ENCODE assay signal across 11 mouse cellular contexts in genomic region chr7:68318006-68318788, GRCm38 (mm10). TPM values are rescaled to one million over a fixed set of nuclear protein-coding genes. Genes with fewer than 3 reads are reported as not detected.
DNase-seq lines count a peak whose midpoint lies in the region; ATAC-seq and TF ChIP-seq lines count a peak whose summit lies in the region.
"Had no signal": no experiment of that assay in that cellular context is flagged by ENCODE, and none has a peak within 500 bp of the region (broad histone marks: within the 10 kb centered on the region; RNA-seq: fewer than 3 reads in every experiment).

No protein-coding gene starts in this region.

- no peak for DNase-seq in hindbrain, embryonic 11.5 days (ENCODE audit: low spot score)
- peak; percentile 62 for DNase-seq in Muller cell, postnatal 12 days (ENCODE audit: inconsistent ontology term)
- DNase-seq in forebrain, postnatal 0 days: peak; percentile 57
- no peak for DNase-seq in testis, postnatal 14 days (ENCODE audit: low spot score)
- DNase-seq in liver, postnatal 0 days: no peak
- DNase-seq in spleen, adult 18-20 months: no peak
- DNase-seq: lung, adult 2 months had no signal

- no peaks in the 10 kb centered on the region for H3K9me3 ChIP-seq in hindbrain, embryonic 15.5 days
- H3K9me3 ChIP-seq in hindbrain, embryonic 11.5 days (ENCODE audit: control insufficient read depth, low read length): no peaks in the 10 kb centered on the region
- no peaks in the 10 kb centered on the region for H3K9me3 ChIP-seq in forebrain, postnatal 0 days (ENCODE audit: low read length)
- no peaks in the 10 kb centered on the region for H3K9me3 ChIP-seq in liver, postnatal 0 days (ENCODE audit: low read length)
- H3K9me3 ChIP-seq: embryonic facial prominence, embryonic 12.5 days had no signal

- no peak overlapping the region for H3K4me3 ChIP-seq in hindbrain, embryonic 15.5 days
- no peak overlapping the region for H3K4me3 ChIP-seq in hindbrain, embryonic 11.5 days (ENCODE audit: low read depth, low read length)
- H3K4me3 ChIP-seq in forebrain, postnatal 0 days (ENCODE audit: low read depth, low read length): no peak overlapping the region
- no peak overlapping the region for H3K4me3 ChIP-seq in liver, postnatal 0 days (ENCODE audit: low read depth, low read length)
- H3K4me3 ChIP-seq: embryonic facial prominence, embryonic 12.5 days had no signal

- H3K4me2 ChIP-seq in hindbrain, embryonic 15.5 days: no peak overlapping the region
- H3K4me2 ChIP-seq in hindbrain, embryonic 11.5 days (replicated peaks; ENCODE audit: low read depth, low read length): no peak overlapping the region
- H3K4me2 ChIP-seq in forebrain, postnatal 0 days (ENCODE audit: low read depth): peak overlapping the region; percentile 25
- H3K4me2 ChIP-seq in liver, postnatal 0 days (ENCODE audit: low read depth, low read length): no peak overlapping the region
- H3K4me2 ChIP-seq: embryonic facial prominence, embryonic 12.5 days had no signal

- 73% methylated on average over 15 of the region's 16 CpGs for WGBS in hindbrain, embryonic 15.5 days
- 87% methylated on average over 15 of the region's 16 CpGs for WGBS in hindbrain, embryonic 11.5 days
- WGBS in forebrain, postnatal 0 days: 59% methylated on average over 15 of the region's 16 CpGs
- WGBS in liver, postnatal 0 days (ENCODE audit: insufficient replicate concordance): 84% methylated on average over 16 of the region's 16 CpGs

- peak; percentile 54; the same call in 1 of the 2 replicates for ATAC-seq in hindbrain, embryonic 15.5 days (ENCODE audit: low FRiP score, low read depth)
- no peak for ATAC-seq in hindbrain, embryonic 11.5 days (ENCODE audit: low FRiP score)
- peak; percentile 80 for ATAC-seq in cerebellum, adult (ENCODE audit: insufficient number of reproducible peaks, low FRiP score, low TSS enrichment)
- peak; percentile 64 for ATAC-seq in forebrain, postnatal 0 days
- ATAC-seq in liver, postnatal 0 days: no peak

- no peaks in the 10 kb centered on the region for H3K4me1 ChIP-seq in hindbrain, embryonic 15.5 days (replicated peaks)
- no peaks in the 10 kb centered on the region for H3K4me1 ChIP-seq in hindbrain, embryonic 11.5 days (replicated peaks; ENCODE audit: control insufficient read depth, insufficient read depth, low read length)
- H3K4me1 ChIP-seq in forebrain, postnatal 0 days (ENCODE audit: insufficient read depth): no peaks in the 10 kb centered on the region; the same call in 1 of the 2 replicates
- peaks cover 12% of the 10 kb centered on the region for H3K4me1 ChIP-seq in liver, postnatal 0 days (ENCODE audit: insufficient read depth)

- TF ChIP-seq CTCF in forebrain, postnatal 0 days (IDR thresholded peaks at IDR 0.05; ENCODE audit: low read depth): no peak
- no peak for TF ChIP-seq CTCF in liver, postnatal 0 days (IDR thresholded peaks at IDR 0.05; ENCODE audit: low read depth)

- no peak overlapping the region for H3K9ac ChIP-seq in hindbrain, embryonic 15.5 days
- no peak overlapping the region for H3K9ac ChIP-seq in hindbrain, embryonic 11.5 days (ENCODE audit: low read depth, low read length)
- H3K9ac ChIP-seq in forebrain, postnatal 0 days: no peak overlapping the region
- H3K9ac ChIP-seq in liver, postnatal 0 days (replicated peaks): no peak overlapping the region
- H3K9ac ChIP-seq: embryonic facial prominence, embryonic 12.5 days had no signal

- no peak overlapping the region for H3K27ac ChIP-seq in hindbrain, embryonic 15.5 days (replicated peaks)
- H3K27ac ChIP-seq in hindbrain, embryonic 11.5 days (ENCODE audit: low read depth, low read length): no peak overlapping the region
- H3K27ac ChIP-seq in forebrain, postnatal 0 days (ENCODE audit: low read depth, low read length): no peak overlapping the region
- H3K27ac ChIP-seq in liver, postnatal 0 days (ENCODE audit: low read depth): no peak overlapping the region
- H3K27ac ChIP-seq: embryonic facial prominence, embryonic 12.5 days had no signal

- H3K36me3 ChIP-seq in hindbrain, embryonic 15.5 days: no peaks in the 10 kb centered on the region
- no peaks in the 10 kb centered on the region for H3K36me3 ChIP-seq in hindbrain, embryonic 11.5 days (ENCODE audit: control insufficient read depth, insufficient read depth, low read length)
- H3K36me3 ChIP-seq in forebrain, postnatal 0 days (ENCODE audit: insufficient read depth): no peaks in the 10 kb centered on the region
- H3K36me3 ChIP-seq in liver, postnatal 0 days (replicated peaks; ENCODE audit: insufficient read depth, low read length): no peaks in the 10 kb centered on the region
- H3K36me3 ChIP-seq: embryonic facial prominence, embryonic 12.5 days had no signal

- H3K27me3 ChIP-seq in hindbrain, embryonic 15.5 days: no peaks in the 10 kb centered on the region
- no peaks in the 10 kb centered on the region for H3K27me3 ChIP-seq in hindbrain, embryonic 11.5 days (ENCODE audit: control insufficient read depth, insufficient read depth, low read length)
- no peaks in the 10 kb centered on the region for H3K27me3 ChIP-seq in forebrain, postnatal 0 days (ENCODE audit: insufficient read depth, low read length)
- H3K27me3 ChIP-seq in liver, postnatal 0 days (ENCODE audit: insufficient read depth, low read length): no peaks in the 10 kb centered on the region
- H3K27me3 ChIP-seq: embryonic facial prominence, embryonic 12.5 days had no signal

- TF ChIP-seq EP300 in liver, postnatal 0 days (IDR thresholded peaks at IDR 0.05; ENCODE audit: low read depth): no peak

RNA-seq across cellular contexts. Expression of gene Fam169b, which starts 44.6 kb away (rescaled TPM):
- polyA plus RNA-seq in hindbrain, embryonic 15.5 days (2015; fragmentation: Nextera tagmentation; extraction: Ambion mirVana): 0.12 TPM in 2 replicates
- polyA plus RNA-seq in hindbrain, embryonic 11.5 days (2014; fragmentation: Nextera tagmentation; extraction: Ambion mirVana): 0.21 and 0.36 TPM in 2 replicates
- total RNA-seq in forebrain, postnatal 0 days (2014; rRNA removed): 0.08 and 0.14 TPM in 2 replicates
- polyA plus RNA-seq in forebrain, postnatal 0 days (2015; fragmentation: Nextera tagmentation; extraction: Ambion mirVana): 0.08 and 0.12 TPM in 2 replicates
- polyA plus RNA-seq in liver, postnatal 0 days (2015; fragmentation: Nextera tagmentation; extraction: Ambion mirVana): 4.5 and 4.7 TPM in 2 replicates

RNA-seq across cellular contexts. Expression of gene Pgpep1l, which starts 54.2 kb away (rescaled TPM):
- polyA plus RNA-seq in hindbrain, embryonic 15.5 days (2015; fragmentation: Nextera tagmentation; extraction: Ambion mirVana): not detected in 2 replicates
- not detected in 2 replicates for polyA plus RNA-seq in hindbrain, embryonic 11.5 days (2014; fragmentation: Nextera tagmentation; extraction: Ambion mirVana)
- total RNA-seq in forebrain, postnatal 0 days (2014; rRNA removed): 1.0 and 1.1 TPM in 2 replicates
- not detected in 2 replicates for polyA plus RNA-seq in forebrain, postnatal 0 days (2015; fragmentation: Nextera tagmentation; extraction: Ambion mirVana)
- not detected in 2 replicates for polyA plus RNA-seq in liver, postnatal 0 days (2015; fragmentation: Nextera tagmentation; extraction: Ambion mirVana)
- total RNA-seq: megakaryocyte, adult 5-6 weeks had no signal
- polyA plus RNA-seq: embryonic facial prominence, embryonic 12.5 days had no signal

Comparison
In these comparisons a context has a peak if more than half of its experiments do, and no peak if none do; other contexts are left out.
1. ATAC-seq: peak in hindbrain, embryonic 15.5 days (single experiment), cerebellum, adult (single experiment) and forebrain, postnatal 0 days (single experiment); none in hindbrain, embryonic 11.5 days (single experiment) and liver, postnatal 0 days (single experiment).
2. DNase-seq: peak in Muller cell, postnatal 12 days (single experiment) and forebrain, postnatal 0 days (single experiment); none in hindbrain, embryonic 11.5 days (single experiment), testis, postnatal 14 days (single experiment), liver, postnatal 0 days (single experiment) and spleen, adult 18-20 months (0 of 2).